Comparison of ENCODE assay signal across 16 mouse cellular contexts in genomic region chr11:11944082-11944349, GRCm38 (mm10). TPM values are rescaled to one million over a fixed set of nuclear protein-coding genes. Genes with fewer than 3 reads are reported as not detected.
"Had no signal": no experiment of that assay in that cellular context is flagged by ENCODE, and none has a peak within 500 bp of the region (broad histone marks: within the 10 kb centered on the region; RNA-seq: fewer than 3 reads in every experiment).

No protein-coding gene starts in this region.

- DNase-seq: kidney, postnatal 14 days; left cerebral cortex, postnatal 4 days; liver; liver, embryonic 13.5 days; liver, postnatal 0 days; lung, postnatal 14 days; right cerebral cortex, postnatal 14 days; thymus, adult 2 months; thymus, postnatal 25 days had no signal

- H3K9ac ChIP-seq: kidney, embryonic 15.5 days; liver, embryonic 13.5 days; liver, postnatal 0 days; lung, embryonic 15.5 days; stomach, embryonic 15.5 days had no signal

- H3K27me3 ChIP-seq: kidney, embryonic 15.5 days; liver, embryonic 13.5 days; lung, embryonic 15.5 days; megakaryocyte, embryonic 14.5 days; stomach, embryonic 15.5 days had no signal

- H3K27ac ChIP-seq: kidney, embryonic 15.5 days; liver, embryonic 13.5 days; macrophage; stomach, embryonic 15.5 days had no signal

- H3K9me3 ChIP-seq: kidney, embryonic 15.5 days; liver, embryonic 13.5 days; lung, embryonic 15.5 days; megakaryocyte, embryonic 14.5 days; stomach, embryonic 15.5 days had no signal

- H3K4me2 ChIP-seq: kidney, embryonic 15.5 days; liver, embryonic 13.5 days; lung, embryonic 15.5 days; midbrain, embryonic 11.5 days; stomach, embryonic 15.5 days had no signal

- H3K4me3 ChIP-seq: kidney, embryonic 15.5 days; liver, embryonic 13.5 days; lung, embryonic 15.5 days; megakaryocyte, embryonic 14.5 days; stomach, embryonic 15.5 days had no signal

- ATAC-seq: liver, postnatal 0 days; midbrain, embryonic 16.5 days had no signal

RNA-seq across cellular contexts. Expression of gene Ddc, which starts 46.1 kb away (rescaled TPM):
- polyA plus RNA-seq: macrophage had no signal
